Mouse (Mus musculus): Measurements from ENCODE around the gene Cnot2.

- TF ChIP-seq POLR2A (IDR thresholded peaks at IDR 0.05; ENCODE audit: low read depth, low read length) (no peak), CTCF (IDR thresholded peaks at IDR 0.05; ENCODE audit: extremely low read depth, insufficient read length, insufficient replicate concordance, low read depth, low read length) (no peak)
These were observed 44.7 kb upstream of the Cnot2 start for GRCm38 (mm10) chr10:116626009-116626408.

Data from small intestine, adult 2 months (tissue).